Mouse (Mus musculus): Measurements from ENCODE around the gene Drc7.

- no peak for TF ChIP-seq CTCF (IDR thresholded peaks at IDR 0.05; ENCODE audit: low read depth)
- TF ChIP-seq EP300 (IDR thresholded peaks at IDR 0.05; ENCODE audit: low read depth): no peak
Measured at GRCm38 (mm10) chr8:95085432-95086141, 30.7 kb downstream of the Drc7 start.

Measured in liver, embryonic 14.5 days (tissue).